Mouse (Mus musculus) spleen, adult 18-20 months (tissue): ENCODE data around the gene Asf1a.
"Not testable (repeated sequence)": the region's sequence is repeated elsewhere in the genome, so short reads cannot be mapped to it uniquely, and the experiment has no call there.

Experiments used
- DNase-seq, 2 experiments: peaks; one replicate each; pipeline ENCODE4 v3.0.0; 2022; ENCODE audit warnings: mixed read lengths in 2 of 2

Asf1a gene

GRCm38 (mm10) chr10:53596677-53597120 is at the start of gene Asf1a:
Gene Asf1a (plus strand): TSS chr10:53596757.
- DNase-seq, result peak; percentile 92 to 96

GRCm38 (mm10) chr10:53562001-53562400 is 34.6 kb upstream of the Asf1a start:
- no peak for DNase-seq

- no peak for DNase-seq
Measured at GRCm38 (mm10) chr10:53565538-53565937, 31.0 kb upstream of the Asf1a start.

DNA sequence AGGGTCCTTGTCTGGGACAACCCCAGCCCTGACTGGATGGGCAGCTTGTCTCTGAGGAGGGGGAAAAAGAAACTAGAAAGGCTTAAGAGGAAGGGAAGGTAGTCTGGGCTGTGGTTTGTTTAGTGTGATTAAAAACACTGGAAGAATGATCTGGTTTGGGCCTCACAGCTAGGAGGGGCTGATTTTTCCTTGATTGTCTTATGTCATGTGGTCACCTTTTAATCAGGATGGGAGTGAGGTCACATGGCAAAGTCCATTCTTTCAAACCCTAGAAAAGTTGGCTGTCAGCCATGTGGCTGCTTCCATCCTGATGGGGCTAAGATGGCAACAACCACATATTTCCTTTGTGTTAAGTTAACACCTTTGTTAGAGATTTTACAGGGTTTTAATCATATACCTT is 28.0 kb upstream of the Asf1a start:
- DNase-seq, result no peak

DNA sequence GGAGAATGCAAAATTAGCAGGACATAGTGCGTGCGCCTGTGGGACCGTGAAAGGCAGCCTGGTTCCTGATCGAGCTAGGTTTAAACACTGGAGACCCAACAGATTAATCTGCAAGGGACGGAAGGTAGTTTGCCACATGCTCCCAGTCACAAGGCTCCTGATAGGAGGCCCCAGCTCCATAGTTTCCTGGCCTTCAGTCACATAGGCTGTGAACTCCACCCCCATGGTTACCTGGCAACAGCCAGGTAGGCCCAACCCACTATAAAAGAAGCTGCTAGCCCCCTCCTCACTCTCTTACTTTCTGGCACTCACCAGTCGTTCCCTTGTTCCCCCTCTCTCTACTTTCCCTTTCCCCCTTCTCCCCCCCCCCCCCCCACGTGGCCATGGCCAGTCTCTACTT is 16.4 kb upstream of the Asf1a start:
- no peak for DNase-seq

DNA sequence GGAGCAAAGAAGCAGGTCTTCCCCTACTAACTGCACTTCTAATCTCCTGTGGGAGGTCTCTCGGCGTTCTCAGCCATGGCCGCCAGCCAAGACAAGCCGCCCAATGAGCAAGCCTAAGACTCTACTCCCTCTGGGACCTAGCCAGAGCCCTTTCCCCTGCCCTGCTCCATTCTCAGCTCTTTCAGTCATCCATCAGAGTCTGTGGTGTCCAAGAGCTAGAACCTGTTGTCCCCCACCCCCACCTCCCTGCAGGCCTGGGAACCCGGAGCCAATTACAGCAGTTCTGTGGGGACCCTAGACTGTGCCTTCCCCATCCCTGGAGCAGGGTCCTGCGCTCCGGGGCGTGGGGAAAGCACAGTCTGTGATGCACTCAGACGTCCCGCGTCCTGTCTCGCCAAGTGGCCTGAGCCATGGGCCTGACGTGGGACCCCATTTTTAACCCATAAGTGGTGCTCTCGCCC is 15.9 kb upstream of the Asf1a start:
- peak in 1 of 2 experiments; percentile 26 for DNase-seq

- no peak for DNase-seq
Measured at GRCm38 (mm10) chr10:53581087-53581486, 15.5 kb upstream of the Asf1a start.

DNA sequence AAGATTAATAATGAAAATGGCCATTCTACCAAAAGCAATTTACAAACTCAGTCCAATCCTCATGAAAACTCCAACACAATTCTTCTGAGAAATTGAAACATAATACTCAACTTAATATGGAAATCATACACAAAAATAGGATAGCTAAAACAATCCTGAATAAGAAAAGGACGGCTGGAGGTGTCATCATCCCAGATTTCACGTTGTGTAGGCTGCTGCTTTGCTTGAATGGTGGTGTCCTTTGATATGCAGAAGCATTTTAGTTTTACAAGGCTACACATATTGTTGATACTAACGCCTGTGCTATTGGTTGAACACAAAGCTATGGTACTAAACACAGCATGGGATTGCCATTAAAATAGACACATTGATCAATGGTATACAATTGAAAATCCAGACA is 10.8 kb upstream of the Asf1a start:
- no peak for DNase-seq

DNA sequence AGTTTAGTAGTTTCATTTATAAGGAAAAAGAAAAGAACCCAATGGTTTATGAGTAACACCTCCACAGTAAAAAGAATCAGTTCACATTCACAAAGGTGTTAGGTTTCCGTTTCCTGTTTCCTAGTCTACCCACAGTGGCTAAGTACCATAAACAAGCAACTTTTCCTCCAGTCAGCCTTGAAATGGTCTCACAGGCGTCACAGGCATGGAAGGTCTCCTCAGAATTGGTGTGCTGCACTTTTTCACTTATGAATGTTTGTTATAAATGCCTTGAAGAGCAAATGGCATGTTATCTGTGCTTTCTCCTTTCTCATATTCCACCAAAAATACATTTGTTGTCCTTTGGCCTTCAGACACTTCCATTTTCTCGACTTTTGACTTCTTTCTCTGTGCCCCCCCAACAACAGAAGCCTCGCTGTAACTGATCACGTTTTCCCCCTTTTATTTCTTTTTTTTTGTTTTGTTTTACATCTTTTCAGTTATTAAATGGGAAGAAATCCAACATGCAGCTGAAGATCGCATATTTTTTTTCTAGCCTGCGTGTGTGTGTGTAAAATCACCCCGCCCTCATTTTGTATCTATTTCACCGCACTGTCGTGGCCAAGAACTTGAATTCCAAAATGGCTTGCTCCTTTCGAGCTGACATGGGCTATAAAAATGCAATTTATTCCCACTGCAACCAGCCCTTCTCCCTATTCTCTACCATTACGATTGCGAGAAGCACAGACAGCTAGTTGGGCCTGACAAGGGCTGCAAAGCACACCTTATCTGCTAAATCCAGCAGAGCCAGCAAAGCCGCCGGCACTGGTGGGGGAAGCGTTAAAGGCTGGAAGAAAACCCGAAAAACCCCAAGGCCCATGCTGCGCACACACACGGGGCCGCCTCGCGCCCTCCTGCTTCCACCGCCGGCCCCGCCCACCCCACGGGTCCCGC is 547 bp upstream of the Asf1a start:
- DNase-seq, result no peak

- DNase-seq, result peak; percentile 39 to 56
Measured at GRCm38 (mm10) chr10:53597121-53597881, 744 bp downstream of the Asf1a start.

GRCm38 (mm10) chr10:53598821-53599220 is 2.3 kb downstream of the Asf1a start:
- no peak for DNase-seq

DNA sequence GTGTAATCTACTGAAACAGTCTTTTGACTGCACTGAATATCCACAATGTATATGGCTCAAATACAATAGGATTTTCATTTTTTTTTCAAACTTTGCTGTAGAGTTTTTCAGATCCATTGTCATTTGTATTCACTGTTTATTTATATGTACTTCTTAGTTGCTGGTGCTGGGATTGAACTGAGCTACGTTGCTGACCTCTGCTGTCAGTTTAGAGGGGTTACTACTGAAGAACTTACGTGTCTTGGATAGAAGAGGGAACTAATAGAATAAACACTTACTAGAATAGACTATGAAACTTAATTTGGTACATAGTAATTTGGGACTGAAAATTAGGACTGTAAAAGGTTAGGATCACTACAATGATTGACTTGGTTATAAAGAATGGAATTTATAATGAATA is 8.8 kb downstream of the Asf1a start:
- DNase-seq, result no peak

DNA sequence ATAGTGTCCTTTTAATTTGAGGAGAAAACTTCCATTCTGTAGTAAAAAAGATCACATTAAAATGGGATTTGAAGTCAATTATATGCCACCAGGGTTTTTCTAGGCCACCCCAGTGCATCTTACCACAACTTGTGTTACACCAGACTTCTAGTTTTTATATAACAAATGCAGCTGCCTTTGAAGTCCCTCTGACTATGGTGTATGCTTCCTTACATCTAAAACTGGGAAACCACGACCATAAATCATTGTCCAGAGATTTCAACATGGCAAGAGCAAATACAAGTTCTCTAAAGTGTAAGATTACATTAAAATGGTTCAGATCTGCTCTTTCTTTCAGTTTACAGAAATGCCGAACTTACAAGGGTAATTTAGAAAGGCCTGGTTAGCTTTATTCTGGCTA is 11.7 kb downstream of the Asf1a start:
- no peak for DNase-seq

DNA sequence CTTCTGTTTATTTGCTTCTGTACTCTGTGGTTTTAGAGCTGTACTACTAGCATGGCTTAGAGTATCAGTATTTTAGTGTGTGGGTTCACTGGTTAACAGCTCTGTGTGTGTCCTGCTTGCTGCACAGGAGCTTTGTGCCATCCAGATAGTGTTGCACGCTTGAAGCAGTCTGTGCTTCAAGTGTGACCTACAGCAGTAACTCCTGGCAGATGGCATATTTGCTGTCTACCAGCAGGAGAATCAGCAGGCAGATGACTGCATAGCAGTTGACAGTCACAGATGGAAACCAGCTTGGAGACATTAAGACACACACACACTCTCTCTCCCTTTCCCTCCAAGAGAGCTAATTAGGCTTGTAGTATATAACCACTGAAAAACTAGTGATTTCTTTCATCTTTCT is 15.6 kb downstream of the Asf1a start:
- no peak for DNase-seq

DNA sequence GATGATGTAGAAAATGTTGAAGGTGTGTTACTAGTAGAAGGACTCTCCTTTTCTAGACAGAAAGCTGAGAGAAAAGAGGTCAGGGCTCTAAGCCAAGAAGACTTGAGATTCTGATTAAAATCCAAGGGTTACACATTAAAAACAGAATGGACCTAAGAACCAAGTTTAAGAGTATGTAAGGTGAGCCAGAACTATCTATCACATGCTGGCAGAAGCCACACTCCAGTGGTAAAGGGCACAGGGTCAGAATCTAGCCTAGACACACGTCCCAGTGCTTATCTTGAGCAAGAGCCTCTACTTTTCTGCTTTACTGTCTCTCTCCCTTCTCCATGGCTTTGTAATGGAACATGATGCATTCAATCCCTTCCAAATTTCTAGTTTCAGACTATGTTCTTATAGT is 17.4 kb downstream of the Asf1a start:
- no peak for DNase-seq

DNA sequence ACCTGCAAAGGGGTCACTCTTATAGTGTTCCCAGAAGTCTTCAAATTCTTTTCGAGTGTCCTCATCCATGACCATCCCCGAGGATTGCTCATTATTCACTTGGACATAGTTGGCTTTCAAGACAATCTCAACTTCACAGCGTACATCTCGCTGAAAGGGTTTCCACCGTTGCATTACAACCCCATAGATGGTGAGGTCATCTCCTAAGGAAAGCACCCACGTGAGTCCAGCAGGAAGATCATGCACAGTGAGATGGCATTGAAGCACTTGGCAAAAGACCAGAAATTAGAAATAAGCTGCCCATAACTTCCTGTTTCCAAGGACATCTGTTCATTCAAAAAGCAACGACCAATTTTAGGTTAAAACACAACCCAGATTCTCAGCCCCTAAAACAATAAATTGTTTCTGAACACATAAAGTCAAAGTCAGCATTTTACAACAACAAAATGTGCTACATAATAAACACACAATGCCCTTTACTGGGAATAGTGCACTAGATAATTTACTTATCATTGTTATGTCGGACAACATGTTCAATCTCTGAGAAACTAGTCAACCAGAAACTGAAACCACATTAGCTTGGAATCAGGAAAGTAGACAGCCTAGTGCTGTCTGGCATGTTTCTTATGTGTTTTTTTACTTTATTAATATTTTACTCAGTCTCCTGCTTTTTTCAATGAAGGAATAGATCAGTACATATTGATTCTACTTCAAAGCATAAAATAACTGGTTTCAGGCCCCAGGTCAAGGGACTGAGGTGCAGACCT is 19.5 kb downstream of the Asf1a start:
- no peak for DNase-seq

DNA sequence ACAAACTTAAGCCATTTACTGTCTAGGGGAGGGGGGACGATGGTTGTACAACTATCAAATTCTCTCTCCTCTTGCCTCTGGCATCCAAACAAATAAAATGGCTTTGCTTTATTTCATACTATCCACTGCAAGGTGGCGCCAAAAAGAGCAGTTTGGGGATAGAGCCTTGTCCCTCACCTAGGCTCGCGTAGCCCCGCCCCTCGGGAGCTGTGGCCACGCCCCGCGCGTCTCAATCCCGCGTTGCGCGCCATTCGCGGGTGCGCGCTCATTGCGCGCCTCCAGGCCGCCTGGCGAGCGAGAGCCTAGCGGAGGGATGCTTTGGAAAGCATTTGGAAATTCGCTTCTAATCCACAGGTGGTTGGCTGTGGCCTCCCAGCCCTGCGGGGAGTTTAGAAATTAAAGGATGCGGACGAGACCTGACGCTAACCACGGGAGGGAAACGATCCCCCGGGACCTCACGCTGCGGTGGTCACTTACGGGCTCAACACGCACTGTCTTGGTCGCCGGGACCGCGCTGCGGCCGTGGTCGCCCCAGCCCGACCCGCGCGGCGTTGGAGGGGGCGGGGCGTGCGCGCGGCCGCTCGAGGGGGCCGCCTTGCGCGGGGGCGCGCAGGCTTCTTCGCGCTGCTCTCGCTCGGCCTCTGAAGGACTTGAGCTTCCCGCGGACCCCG is 32.8 kb downstream of the Asf1a start:
- DNase-seq, result peak; percentile 84 to 95

DNA sequence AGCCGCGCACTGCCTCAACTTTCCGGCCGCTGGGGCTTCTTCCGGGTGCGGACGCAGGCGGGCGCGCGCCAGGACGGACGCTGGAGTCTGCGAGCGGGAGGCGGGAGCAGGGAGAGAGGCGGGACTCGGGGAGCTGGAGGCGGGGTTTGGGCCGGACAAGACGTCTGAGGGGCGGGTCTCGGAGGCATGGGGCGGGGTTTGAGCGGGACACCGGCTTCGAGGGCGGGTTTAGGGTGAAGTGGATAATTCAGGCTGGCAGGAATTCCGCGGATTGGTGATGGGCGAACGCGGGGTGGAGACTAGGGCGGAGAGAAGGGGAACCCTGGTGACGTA is 33.3 kb downstream of the Asf1a start:
- peak; percentile 90 to 96 for DNase-seq

DNA sequence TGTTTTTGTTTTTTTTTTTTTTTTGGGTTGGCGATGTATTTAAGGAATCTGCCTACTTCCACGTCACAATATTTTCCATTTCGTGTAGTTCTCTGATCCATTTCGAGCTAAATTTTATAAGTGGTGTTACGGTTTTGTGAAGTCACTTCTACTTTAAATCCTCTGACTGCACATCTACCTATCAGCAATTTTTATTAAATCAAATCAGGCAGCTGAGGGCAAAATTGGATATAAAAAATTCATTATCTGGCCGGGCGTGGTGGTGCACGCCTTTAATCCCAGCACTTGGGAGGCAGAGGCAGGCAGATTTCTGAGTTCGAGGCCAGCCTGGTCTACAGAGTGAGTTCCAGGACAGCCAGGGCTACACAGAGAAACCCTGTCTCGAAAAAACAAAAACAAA is 33.8 kb downstream of the Asf1a start, which contains the start of gene Mcm9:
Mcm9 (minus strand) TSS at position 101 of the 400 bp plus-strand sequence.
- not testable (repeated sequence) for DNase-seq

DNA sequence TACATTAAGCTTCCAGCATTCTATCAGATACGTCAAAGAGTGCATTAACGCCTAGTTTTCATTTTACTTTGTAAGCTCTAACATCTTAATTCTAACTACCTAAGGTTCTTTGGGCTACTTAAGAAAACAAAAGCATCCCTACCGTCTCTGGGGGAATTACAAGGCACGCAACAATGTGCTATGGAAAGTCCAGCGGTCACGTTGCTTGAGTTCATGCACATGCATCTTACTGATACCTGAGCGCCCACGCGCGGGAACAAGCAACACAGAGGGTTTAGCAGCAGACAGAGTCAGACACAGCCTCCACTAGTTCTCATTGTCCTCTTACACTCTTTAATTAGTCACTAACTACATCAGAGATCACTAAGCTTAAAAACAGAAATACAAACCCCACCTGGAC is 37.6 kb downstream of the Asf1a start:
- DNase-seq, result no peak

DNA sequence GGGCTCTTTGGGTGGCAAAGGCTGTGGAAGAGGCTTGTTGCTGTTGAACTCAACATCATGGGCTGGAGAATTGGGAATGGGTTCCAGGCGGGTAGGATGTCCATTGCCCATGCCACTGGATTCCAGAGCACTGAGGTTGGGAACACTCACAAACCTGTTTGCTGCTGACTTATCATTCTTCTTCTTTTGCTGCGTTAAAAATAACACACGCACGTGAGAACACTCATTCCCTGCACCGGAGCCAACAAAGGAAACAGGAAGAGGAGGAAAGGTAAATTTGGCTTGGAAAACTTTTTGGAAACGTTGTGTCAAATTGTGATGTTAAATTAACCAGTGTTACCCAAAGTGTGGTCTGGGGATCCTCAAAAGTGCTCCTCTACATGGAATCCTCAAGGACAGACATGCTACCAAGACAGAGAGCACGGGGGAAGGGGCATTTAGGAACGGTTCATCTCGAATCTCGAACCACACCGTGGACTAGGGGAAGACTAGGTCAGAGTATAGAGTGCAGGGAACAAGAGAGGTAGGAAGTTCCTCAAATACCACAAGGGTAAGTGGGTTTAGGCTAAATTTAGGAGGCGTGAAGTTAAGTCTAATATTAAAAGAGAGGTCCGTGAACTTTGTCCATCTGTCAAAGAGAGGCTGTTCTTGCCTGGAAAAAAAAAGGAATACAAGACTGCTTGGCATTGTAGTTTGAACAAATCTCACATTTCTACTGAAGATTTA is 38.9 kb downstream of the Asf1a start:
- DNase-seq, result no peak

DNA sequence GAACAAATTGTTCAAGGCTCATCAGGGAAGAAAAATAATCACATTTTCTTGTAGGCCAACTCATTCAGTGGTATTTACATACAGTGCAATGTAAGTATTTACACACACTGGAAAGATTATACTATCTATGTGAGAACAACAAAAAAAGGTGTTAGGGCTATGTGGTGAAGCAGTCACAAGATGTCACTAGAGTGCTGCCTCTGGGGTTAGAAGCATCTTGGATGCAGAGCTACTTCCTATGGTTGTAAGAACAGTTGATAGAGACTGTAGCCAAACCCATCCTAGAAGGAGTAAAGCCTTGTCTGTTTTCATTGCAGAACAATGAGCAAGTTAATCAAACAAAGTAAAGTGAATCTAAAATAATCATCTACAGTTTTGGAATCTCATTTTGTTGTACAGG is 45.0 kb downstream of the Asf1a start:
- no peak for DNase-seq
